Mouse (Mus musculus): ENCODE data around the gene Bak1. TPM values are rescaled to one million over a fixed set of nuclear protein-coding genes. Genes with fewer than 3 reads are reported as not detected.

The Bak1 gene
- polyA plus RNA-seq, 1 experiment, result 113 TPM

GRCm38 (mm10) chr17:27051514-27051913 lies 22.7 kb upstream of the Bak1 start:
- TF ChIP-seq REST (IDR thresholded peaks at IDR 0.05; ENCODE audit: insufficient read depth, insufficient read length), result no peak
- TF ChIP-seq SRF (IDR thresholded peaks at IDR 0.05; ENCODE audit: control insufficient read depth, insufficient read length, low read depth), result no peak
- TF ChIP-seq USF1 (IDR thresholded peaks at IDR 0.05; ENCODE audit: low read depth), result no peak
- TF ChIP-seq MAX (IDR thresholded peaks at IDR 0.05; ENCODE audit: low read depth), result no peak
- TF ChIP-seq TCF3 (IDR thresholded peaks at IDR 0.05; ENCODE audit: insufficient read length, low read depth), result peak; percentile 68
- TF ChIP-seq MYOD1 (IDR thresholded peaks at IDR 0.05; ENCODE audit: control insufficient read depth in 1 of 3, insufficient read length in 2 of 3, low read depth in 2 of 3), result peak in 2 of 3 experiments; percentile 70 to 92
- 0 out of 2 replicates have a peak, but pooled peaks have one; percentile 6 for TF ChIP-seq CEBPB (IDR thresholded peaks at IDR 0.05; ENCODE audit: insufficient read depth, poor library complexity, severe bottlenecking)
- peak; percentile 68 for TF ChIP-seq TCF12 (IDR thresholded peaks at IDR 0.05; ENCODE audit: insufficient read depth, poor library complexity, severe bottlenecking)
- TF ChIP-seq POLR2A (IDR thresholded peaks at IDR 0.05; ENCODE audit: insufficient read length, low read depth), result peak; percentile 83
- peak; percentile 79 to 97 (median 82) for TF ChIP-seq MYOG (IDR thresholded peaks at IDR 0.05; ENCODE audit: control insufficient read depth in 1 of 3, insufficient read depth in 1 of 3, insufficient read length in 2 of 3, low read depth in 2 of 3)
- TF ChIP-seq POLR2AphosphoS2 (IDR thresholded peaks at IDR 0.05; ENCODE audit: insufficient read length, low read depth), result peak; percentile 86
- H3K4me2 ChIP-seq (ENCODE audit: low read depth), result peak overlapping the region; percentile 90
- H3K36me3 ChIP-seq (ENCODE audit: control insufficient read depth, insufficient read depth), result no peaks in the 10 kb centered on the region
- peak overlapping the region; percentile 37 for H3K4me3 ChIP-seq
- H3ac ChIP-seq (ENCODE audit: control insufficient read depth, insufficient read length), result no peak overlapping the region
- no peaks in the 10 kb centered on the region for H3K79me2 ChIP-seq (ENCODE audit: control insufficient read depth, insufficient read depth)
- no peaks in the 10 kb centered on the region for H3K27me3 ChIP-seq (ENCODE audit: control insufficient read depth, insufficient read depth, insufficient read length)

- Histone ChIP-seq H3K4me2 (ENCODE audit: low read depth) (peak overlapping the region; percentile 90), H3K4me3 (peak overlapping the region; percentile 37), H3K79me2 (ENCODE audit: control insufficient read depth, insufficient read depth) (no peaks in the 10 kb centered on the region), H3K36me3 (ENCODE audit: control insufficient read depth, insufficient read depth) (no peaks in the 10 kb centered on the region), H3K27me3 (ENCODE audit: control insufficient read depth, insufficient read depth, insufficient read length) (no peaks in the 10 kb centered on the region), H3ac (ENCODE audit: control insufficient read depth, insufficient read length) (no peak overlapping the region)
- no peak for TF ChIP-seq TCF3 (IDR thresholded peaks at IDR 0.05; ENCODE audit: insufficient read length, low read depth)
- peak; percentile 7 for TF ChIP-seq POLR2A (IDR thresholded peaks at IDR 0.05; ENCODE audit: insufficient read length, low read depth)
- no peak for TF ChIP-seq REST (IDR thresholded peaks at IDR 0.05; ENCODE audit: insufficient read depth, insufficient read length)
- TF ChIP-seq USF1 (IDR thresholded peaks at IDR 0.05; ENCODE audit: low read depth), result no peak
Measured at GRCm38 (mm10) chr17:27050853-27051252, 22.0 kb upstream of the Bak1 start.

- Histone ChIP-seq H3K27me3 (ENCODE audit: control insufficient read depth, insufficient read depth, insufficient read length) (no peaks in the 10 kb centered on the region), H3K4me3 (no peak overlapping the region), H3K36me3 (ENCODE audit: control insufficient read depth, insufficient read depth) (no peaks in the 10 kb centered on the region), H3K4me2 (ENCODE audit: low read depth) (no peak overlapping the region), H3ac (ENCODE audit: control insufficient read depth, insufficient read length) (no peak overlapping the region), H3K79me2 (ENCODE audit: control insufficient read depth, insufficient read depth) (no peaks in the 10 kb centered on the region)
- TF ChIP-seq MYOG (IDR thresholded peaks at IDR 0.05; ENCODE audit: control insufficient read depth in 1 of 3, insufficient read depth in 1 of 3, insufficient read length in 2 of 3, low read depth in 2 of 3) (no peak), SRF (IDR thresholded peaks at IDR 0.05; ENCODE audit: control insufficient read depth, insufficient read length, low read depth) (no peak), MYOD1 (IDR thresholded peaks at IDR 0.05; ENCODE audit: control insufficient read depth in 1 of 3, insufficient read length in 2 of 3, low read depth in 2 of 3) (no peak), MAX (IDR thresholded peaks at IDR 0.05; ENCODE audit: low read depth) (no peak), TCF12 (IDR thresholded peaks at IDR 0.05; ENCODE audit: insufficient read depth, poor library complexity, severe bottlenecking) (no peak), E2F4 (IDR thresholded peaks at IDR 0.05; ENCODE audit: insufficient read depth) (no peak)
Measured at GRCm38 (mm10) chr17:27048445-27049239, 19.8 kb upstream of the Bak1 start.

GRCm38 (mm10) chr17:27047762-27048444 lies 19.1 kb upstream of the Bak1 start:
- H3K27me3 ChIP-seq (ENCODE audit: control insufficient read depth, insufficient read depth, insufficient read length), result no peaks in the 10 kb centered on the region
- no peak overlapping the region for H3K4me2 ChIP-seq (ENCODE audit: low read depth)
- H3K79me2 ChIP-seq (ENCODE audit: control insufficient read depth, insufficient read depth), result no peaks in the 10 kb centered on the region
- TF ChIP-seq TCF12 (IDR thresholded peaks at IDR 0.05; ENCODE audit: insufficient read depth, poor library complexity, severe bottlenecking), result no peak
- no peak for TF ChIP-seq MYOG (IDR thresholded peaks at IDR 0.05; ENCODE audit: control insufficient read depth in 1 of 3, insufficient read depth in 1 of 3, insufficient read length in 2 of 3, low read depth in 2 of 3)
- no peak for TF ChIP-seq USF1 (IDR thresholded peaks at IDR 0.05; ENCODE audit: low read depth)
- no peak for TF ChIP-seq MYOD1 (IDR thresholded peaks at IDR 0.05; ENCODE audit: control insufficient read depth in 1 of 3, insufficient read length in 2 of 3, low read depth in 2 of 3)
- no peak for TF ChIP-seq POLR2A (IDR thresholded peaks at IDR 0.05; ENCODE audit: insufficient read length, low read depth)
- no peak for TF ChIP-seq CEBPB (IDR thresholded peaks at IDR 0.05; ENCODE audit: insufficient read depth, poor library complexity, severe bottlenecking)
- no peak for TF ChIP-seq MAX (IDR thresholded peaks at IDR 0.05; ENCODE audit: low read depth)
- TF ChIP-seq TCF3 (IDR thresholded peaks at IDR 0.05; ENCODE audit: insufficient read length, low read depth), result no peak
- no peak for TF ChIP-seq E2F4 (IDR thresholded peaks at IDR 0.05; ENCODE audit: insufficient read depth)
- no peak for TF ChIP-seq REST (IDR thresholded peaks at IDR 0.05; ENCODE audit: insufficient read depth, insufficient read length)
- TF ChIP-seq POLR2AphosphoS2 (IDR thresholded peaks at IDR 0.05; ENCODE audit: insufficient read length, low read depth), result no peak
- no peak for TF ChIP-seq SRF (IDR thresholded peaks at IDR 0.05; ENCODE audit: control insufficient read depth, insufficient read length, low read depth)
- H3K4me3 ChIP-seq, result no peak overlapping the region
- no peak overlapping the region for H3ac ChIP-seq (ENCODE audit: control insufficient read depth, insufficient read length)
- no peaks in the 10 kb centered on the region for H3K36me3 ChIP-seq (ENCODE audit: control insufficient read depth, insufficient read depth)

Measured in myocyte (in vitro differentiated cells).